In the genomic region with DNA sequence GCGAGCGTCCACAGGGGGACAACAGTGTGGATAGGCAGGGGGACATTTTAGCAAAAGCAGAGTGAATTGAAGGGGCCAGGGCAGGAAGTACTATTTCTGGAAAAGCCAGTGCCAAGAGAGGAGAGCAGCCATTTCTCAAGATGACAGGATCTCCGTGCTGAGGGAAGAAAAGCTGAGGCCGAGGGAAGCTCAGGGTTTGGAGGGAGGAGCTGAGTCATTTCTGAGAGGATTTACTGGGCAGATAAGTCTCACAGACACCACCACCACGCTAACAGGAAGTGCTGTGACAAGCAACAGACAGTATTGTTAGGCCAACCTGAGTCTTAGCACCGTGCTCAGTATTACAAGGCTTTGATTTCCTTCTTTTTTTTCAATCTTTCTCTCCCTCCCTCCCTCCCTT, we compare ENCODE assay signal across 9 mouse cellular contexts.
A peak's percentile ranks its signal among the peaks of the same experiment; 100 is the strongest.
DNase-seq lines count a peak whose midpoint lies in the region; ATAC-seq and TF ChIP-seq lines count a peak whose summit lies in the region.
"Had no signal": no experiment of that assay in that cellular context is flagged by ENCODE, and none has a peak within 500 bp of the region (broad histone marks: within the 10 kb centered on the region; RNA-seq: fewer than 3 reads in every experiment).

No protein-coding gene starts in this region.

- no peak for TF ChIP-seq EP300 in heart, postnatal 0 days (IDR thresholded peaks at IDR 0.05; ENCODE audit: low read depth)

- no peak overlapping the region for H3K9ac ChIP-seq in heart, postnatal 0 days (replicated peaks; ENCODE audit: low read depth, low read length)
- H3K9ac ChIP-seq in intestine, embryonic 16.5 days (ENCODE audit: low read depth, low read length), result peak overlapping the region; percentile 42; the same call in 1 of the 2 replicates
- H3K9ac ChIP-seq in midbrain, embryonic 14.5 days (replicated peaks; ENCODE audit: low read length), result no peak overlapping the region
- H3K9ac ChIP-seq: forebrain, embryonic 15.5 days had no signal

- ATAC-seq in heart, postnatal 0 days (ENCODE audit: insufficient read depth, low read depth), result no peak; the same call in 1 of the 2 replicates
- peak; percentile 81 for ATAC-seq in intestine, embryonic 16.5 days
- ATAC-seq in midbrain, embryonic 14.5 days (ENCODE audit: low FRiP score, low TSS enrichment), result no peak
- ATAC-seq: forebrain, embryonic 15.5 days had no signal

- no peak for DNase-seq in heart, postnatal 0 days (ENCODE audit: low spot score)
- no peak for DNase-seq in heart, postnatal 36 days
- peak; percentile 55 for DNase-seq in adrenal gland, postnatal 14 days
- no peak for DNase-seq in midbrain, embryonic 14.5 days
- no peak for DNase-seq in urinary bladder, postnatal 14 days (ENCODE audit: low spot score)
- DNase-seq in frontal cortex, postnatal 25 days (ENCODE audit: low spot score in 2 of 2), result no peak
- no peak for DNase-seq in left cerebral cortex, adult 11 months (ENCODE audit: low spot score)

- 30% methylated on average over 6 of the region's 6 CpGs for WGBS in heart, postnatal 0 days
- 18% methylated on average over 6 of the region's 6 CpGs for WGBS in intestine, embryonic 16.5 days
- WGBS in midbrain, embryonic 14.5 days, result 56% methylated on average over 6 of the region's 6 CpGs

- TF ChIP-seq CTCF in heart, postnatal 0 days (IDR thresholded peaks at IDR 0.05; ENCODE audit: low read depth), result no peak

- no peaks in the 10 kb centered on the region for H3K36me3 ChIP-seq in heart, postnatal 0 days (replicated peaks; ENCODE audit: control insufficient read depth, insufficient read depth, low read length)
- H3K36me3 ChIP-seq in intestine, embryonic 16.5 days (ENCODE audit: control insufficient read depth, insufficient read depth, low read length), result peaks cover 4% of the 10 kb centered on the region; the same call in 1 of the 2 replicates
- 0 out of 2 replicates have a peak, but pooled peaks cover 9% of the 10 kb centered on the region for H3K36me3 ChIP-seq in midbrain, embryonic 14.5 days (ENCODE audit: control insufficient read depth, insufficient read depth, low read length)
- H3K36me3 ChIP-seq: forebrain, embryonic 15.5 days had no signal

- H3K4me1 ChIP-seq in heart, postnatal 0 days (ENCODE audit: control insufficient read depth, insufficient read depth), result peaks cover 14% of the 10 kb centered on the region
- H3K4me1 ChIP-seq in intestine, embryonic 16.5 days (ENCODE audit: control insufficient read depth, insufficient read depth, low read length), result peaks cover 12% of the 10 kb centered on the region
- peaks cover 13% of the 10 kb centered on the region; the same call in 1 of the 2 replicates for H3K4me1 ChIP-seq in midbrain, embryonic 14.5 days (ENCODE audit: control insufficient read depth, insufficient read depth, low read length)

- no peaks in the 10 kb centered on the region for H3K9me3 ChIP-seq in heart, postnatal 0 days (replicated peaks; ENCODE audit: control insufficient read depth, low read length)
- no peaks in the 10 kb centered on the region for H3K9me3 ChIP-seq in intestine, embryonic 16.5 days (ENCODE audit: control insufficient read depth, low read length)
- H3K9me3 ChIP-seq in midbrain, embryonic 14.5 days (ENCODE audit: control insufficient read depth, low read length), result no peaks in the 10 kb centered on the region
- H3K9me3 ChIP-seq: forebrain, embryonic 15.5 days had no signal

- no peaks in the 10 kb centered on the region for H3K27me3 ChIP-seq in heart, postnatal 0 days (ENCODE audit: control insufficient read depth, insufficient read depth, low read length)
- H3K27me3 ChIP-seq in intestine, embryonic 16.5 days (replicated peaks; ENCODE audit: control insufficient read depth, insufficient read depth, low read length), result no peaks in the 10 kb centered on the region
- H3K27me3 ChIP-seq in midbrain, embryonic 14.5 days (ENCODE audit: control insufficient read depth, insufficient read depth, low read length), result no peaks in the 10 kb centered on the region
- H3K27me3 ChIP-seq: forebrain, embryonic 15.5 days had no signal

- H3K4me3 ChIP-seq in heart, postnatal 0 days (ENCODE audit: low read depth, low read length), result no peak overlapping the region
- H3K4me3 ChIP-seq in intestine, embryonic 16.5 days (ENCODE audit: low read length), result no peak overlapping the region
- no peak overlapping the region for H3K4me3 ChIP-seq in midbrain, embryonic 14.5 days (replicated peaks; ENCODE audit: low read depth, low read length)
- H3K4me3 ChIP-seq: forebrain, embryonic 15.5 days had no signal

- no peak overlapping the region for H3K4me2 ChIP-seq in heart, postnatal 0 days (ENCODE audit: low read depth, low read length)
- no peak overlapping the region for H3K4me2 ChIP-seq in intestine, embryonic 16.5 days (ENCODE audit: low read depth, low read length)
- no peak overlapping the region for H3K4me2 ChIP-seq in midbrain, embryonic 14.5 days (ENCODE audit: low read length)
- H3K4me2 ChIP-seq: forebrain, embryonic 15.5 days had no signal

- intact Hi-C loops in heart, postnatal 36 days (cut with DNase I), result no loop called here

- H3K27ac ChIP-seq in heart, postnatal 0 days (ENCODE audit: low read depth), result peak overlapping the region; percentile 16; the same call in 1 of the 2 replicates
- H3K27ac ChIP-seq in intestine, embryonic 16.5 days (ENCODE audit: low read length), result peak overlapping the region; percentile 25
- peak overlapping the region; percentile 50; the same call in 1 of the 2 replicates for H3K27ac ChIP-seq in midbrain, embryonic 14.5 days (replicated peaks; ENCODE audit: low read depth, low read length)
- H3K27ac ChIP-seq: forebrain, embryonic 15.5 days had no signal
